Mouse (Mus musculus): Measurements from ENCODE around the gene Zfp442. TPM values are rescaled to one million over a fixed set of nuclear protein-coding genes. Genes with fewer than 3 reads are reported as not detected.
"Not testable (repeated sequence)": the region's sequence is repeated elsewhere in the genome, so short reads cannot be mapped to it uniquely, and the experiment has no call there.

The Zfp442 gene
- polyA plus RNA-seq, 1 experiment from 2014 or later = 4.4 TPM

GRCm38 (mm10) chr2:150362878-150363229 is 88.4 kb downstream of the Zfp442 start:
- Histone ChIP-seq H3K9me3 (replicated peaks; ENCODE audit: control insufficient read depth, low read length) (no peaks in the 10 kb centered on the region), H3K4me2 (ENCODE audit: low read depth, low read length) (peak overlapping the region; percentile 69), H3K27me3 (ENCODE audit: control insufficient read depth, insufficient read depth, low read length) (no peaks in the 10 kb centered on the region), H3K4me1 (ENCODE audit: control insufficient read depth, insufficient read depth, low read length) (no peaks in the 10 kb centered on the region), H3K27ac (ENCODE audit: low read length) (no peak overlapping the region; the same call in 1 of the 2 replicates), H3K36me3 (ENCODE audit: control insufficient read depth, insufficient read depth) (no peaks in the 10 kb centered on the region), H3K9ac (ENCODE audit: low read length) (peak overlapping the region; percentile 85), H3K4me3 (ENCODE audit: low read length) (peak overlapping the region; percentile 85)
- no peak for ATAC-seq (replicated peaks; ENCODE audit: extremely low read depth, insufficient read depth, low FRiP score)
- WGBS = 5% methylated on average over 4 of the region's 4 CpGs

DNA sequence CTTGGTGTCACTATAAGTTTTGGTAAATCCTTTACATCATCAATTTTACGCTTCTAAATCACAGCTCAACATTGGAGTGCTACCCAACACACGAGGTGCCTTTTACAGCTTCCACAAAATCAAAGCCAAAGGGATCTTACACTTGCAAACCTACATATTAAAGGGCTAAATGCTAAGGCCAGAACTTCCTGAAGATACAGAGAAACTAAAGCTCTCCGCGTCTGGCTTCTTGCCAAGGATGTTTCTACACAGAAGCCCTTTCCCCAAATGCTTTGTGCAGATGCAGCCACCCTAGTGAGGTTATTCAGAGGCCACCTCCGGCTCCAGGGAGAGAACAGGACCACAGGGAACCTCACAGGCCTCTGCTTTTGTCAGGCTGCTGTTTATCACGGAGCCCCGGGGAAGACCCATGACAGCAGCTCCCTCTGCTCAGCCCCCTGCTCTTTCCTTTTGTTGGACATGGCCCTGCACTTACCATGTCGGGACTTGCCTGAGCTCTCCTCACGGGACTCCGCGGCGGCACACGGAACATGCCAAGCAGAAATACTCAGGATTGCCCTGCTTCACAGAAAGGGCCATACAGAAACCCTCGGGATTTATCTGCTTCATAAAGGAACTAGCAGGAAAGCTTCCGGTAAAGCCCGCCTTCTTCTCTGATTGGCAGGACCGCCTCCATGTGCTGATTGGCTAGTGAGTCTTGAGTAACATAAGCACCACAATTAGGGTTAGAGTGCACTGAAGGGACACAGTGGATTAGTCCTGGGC is 89.0 kb downstream of the Zfp442 start, which contains the start of gene 3300002I08Rik:
Gene 3300002I08Rik, minus strand, starts transcription at position 653 of the 765 bp plus-strand sequence.
- H3K27me3 ChIP-seq (ENCODE audit: control insufficient read depth, insufficient read depth, low read length); H3K36me3 ChIP-seq (ENCODE audit: control insufficient read depth, insufficient read depth); H3K4me1 ChIP-seq (ENCODE audit: control insufficient read depth, insufficient read depth, low read length); H3K9me3 ChIP-seq (replicated peaks; ENCODE audit: control insufficient read depth, low read length): not testable (repeated sequence)
- Histone ChIP-seq H3K4me2 (ENCODE audit: low read depth, low read length) (peak within 1 kb of the TSS; percentile 69), H3K9ac (ENCODE audit: low read length) (peak within 1 kb of the TSS; percentile 85), H3K4me3 (ENCODE audit: low read length) (peak within 1 kb of the TSS; percentile 85), H3K27ac (ENCODE audit: low read length) (peak within 1 kb of the TSS; percentile 86)
- WGBS = 1% methylated on average over 16 of the region's 17 CpGs
- ATAC-seq (replicated peaks; ENCODE audit: extremely low read depth, insufficient read depth, low FRiP score) = peak; percentile 97

Other genes starting within 250 kb of the Zfp442 start
- gene Zfp937, start 233.4 kb downstream of the Zfp442 start, polyA plus RNA-seq (2015; fragmentation: Nextera tagmentation; extraction: Ambion mirVana) = 4.1 TPM in 2 replicates
- 2.8 and 3.9 TPM in 2 replicates for gene Gm21994, start 195.9 kb downstream of the Zfp442 start, polyA plus RNA-seq (2015; fragmentation: Nextera tagmentation; extraction: Ambion mirVana)
- gene Gm14124, start 194.0 kb downstream of the Zfp442 start, polyA plus RNA-seq (2015; fragmentation: Nextera tagmentation; extraction: Ambion mirVana) = not detected in 2 replicates
- 2.5 and 2.6 TPM in 2 replicates for gene Gm10130, start 127.8 kb downstream of the Zfp442 start, polyA plus RNA-seq (2015; fragmentation: Nextera tagmentation; extraction: Ambion mirVana)
- 3.9 and 4.9 TPM in 2 replicates for gene 3300002I08Rik, start 88.7 kb downstream of the Zfp442 start, polyA plus RNA-seq (2015; fragmentation: Nextera tagmentation; extraction: Ambion mirVana)
- gene Zfp345, start 33.6 kb upstream of the Zfp442 start, polyA plus RNA-seq (2015; fragmentation: Nextera tagmentation; extraction: Ambion mirVana) = 0.09 TPM in 2 replicates
- gene Cst7, start 118.9 kb upstream of the Zfp442 start, polyA plus RNA-seq (2015; fragmentation: Nextera tagmentation; extraction: Ambion mirVana) = 1.1 and 2.1 TPM in 2 replicates
- 26.6 and 28.8 TPM in 2 replicates for gene Apmap, start 157.1 kb upstream of the Zfp442 start, polyA plus RNA-seq (2015; fragmentation: Nextera tagmentation; extraction: Ambion mirVana)
- gene Acss1, start 217.0 kb upstream of the Zfp442 start, polyA plus RNA-seq (2015; fragmentation: Nextera tagmentation; extraction: Ambion mirVana) = 14.1 and 15.4 TPM in 2 replicates
- gene Vsx1, start 237.9 kb upstream of the Zfp442 start, polyA plus RNA-seq (2015; fragmentation: Nextera tagmentation; extraction: Ambion mirVana) = not detected in 2 replicates